Mouse (Mus musculus) kidney, embryonic 16.5 days (tissue): Measurements from ENCODE around the gene Gm11237. TPM values are rescaled to one million over a fixed set of nuclear protein-coding genes. Genes with fewer than 3 reads are reported as not detected.
"Not testable (repeated sequence)": the region's sequence is repeated elsewhere in the genome, so short reads cannot be mapped to it uniquely, and the experiment has no call there.

ENCODE experiments used
- ATAC-seq: fragments of 200-750 bp; cut with Nextera tagmentation; 2 replicates; pipeline ENCODE4 v1.8.0; 2017; ENCODE audit warnings: moderate TSS enrichment; ENCODE audit not compliant: low FRiP score, low TSS enrichment
- H3K27ac ChIP-seq: fragments of 300-500 bp; sonication (generic); 2 replicates; pipeline ENCODE4 v1.5.1; 2014; ENCODE audit warnings: low read length
- H3K27me3 ChIP-seq: fragments of 300-500 bp; sonication (generic); 2 replicates; pipeline ENCODE4 v1.6.1; 2014; ENCODE audit warnings: low read length, control low read depth, mixed read lengths; ENCODE audit not compliant: insufficient read depth
- H3K36me3 ChIP-seq: fragments of 300-500 bp; sonication (generic); 2 replicates; pipeline ENCODE4 v1.6.1; 2014; ENCODE audit warnings: low read length, control low read depth, mixed read lengths; ENCODE audit not compliant: insufficient read depth
- H3K4me1 ChIP-seq: fragments of 300-500 bp; sonication (generic); 2 replicates; pipeline ENCODE4 v1.6.1; 2014; ENCODE audit warnings: low read length, control low read depth, mixed read lengths; ENCODE audit not compliant: insufficient read depth
- H3K4me2 ChIP-seq: fragments of 300-500 bp; sonication (generic); replicated peaks from 2 replicates; pipeline ENCODE4 v1.6.1; 2014; ENCODE audit warnings: low read depth, low read length
- H3K4me3 ChIP-seq: fragments of 300-500 bp; sonication (generic); 2 replicates; pipeline ENCODE4 v1.5.1; 2014; ENCODE audit warnings: mild to moderate bottlenecking, low read length
- H3K9ac ChIP-seq: fragments of 300-500 bp; sonication (generic); replicated peaks from 2 replicates; pipeline ENCODE4 v1.6.1; 2014; ENCODE audit warnings: low read length
- H3K9me3 ChIP-seq: fragments of 300-500 bp; sonication (generic); 2 replicates; pipeline ENCODE4 v1.6.1; 2016; ENCODE audit warnings: low read length, control low read depth
- whole genome bisulfite sequencing: fragments of 180-500 bp; shearing (Covaris S2); extraction: QIAGEN DNeasy Blood & Tissue Kit; methylation state at CpG from one replicate; pipeline ENCODE4 v1.1.7; 2014; 5-methylcytosine and 5-hydroxymethylcytosine counted together
- polyA plus RNA-seq: library from polyadenylated mRNA; unstranded; fragments of >200 nt; fragmentation: Nextera tagmentation; extraction: Ambion mirVana; gene quantifications from 2 replicates; pipeline ENCODE4 v1.2.1, GENCODE M21; 2015

The Gm11237 gene
- not detected in 2 replicates for polyA plus RNA-seq

DNA sequence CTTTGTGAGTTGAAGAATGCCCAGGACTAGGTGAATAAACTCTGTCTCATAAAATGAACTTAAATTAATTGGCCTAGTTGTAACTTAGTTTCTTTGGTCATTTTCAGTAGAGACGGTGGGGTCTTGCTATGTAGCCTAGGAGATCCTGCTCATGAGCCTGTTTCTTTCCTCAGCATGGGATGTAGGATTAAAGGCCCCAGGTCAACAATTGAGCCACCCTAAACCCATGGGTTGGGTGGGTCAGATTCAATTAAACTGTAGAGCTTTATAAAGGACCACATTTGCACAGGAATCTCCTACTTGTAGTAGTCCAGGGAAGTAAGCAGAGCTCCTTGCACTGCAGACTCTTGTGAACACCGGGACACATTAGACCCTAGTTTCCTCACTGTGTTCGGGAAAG, at the start of gene Gm11237:
Gene Gm11237 (plus strand): TSS at position 301 of the 400 bp plus-strand sequence.
- WGBS, result no CpG with 5 or more reads among the region's 3 CpGs
- ATAC-seq, H3K4me2 ChIP-seq: not testable (repeated sequence)

DNA sequence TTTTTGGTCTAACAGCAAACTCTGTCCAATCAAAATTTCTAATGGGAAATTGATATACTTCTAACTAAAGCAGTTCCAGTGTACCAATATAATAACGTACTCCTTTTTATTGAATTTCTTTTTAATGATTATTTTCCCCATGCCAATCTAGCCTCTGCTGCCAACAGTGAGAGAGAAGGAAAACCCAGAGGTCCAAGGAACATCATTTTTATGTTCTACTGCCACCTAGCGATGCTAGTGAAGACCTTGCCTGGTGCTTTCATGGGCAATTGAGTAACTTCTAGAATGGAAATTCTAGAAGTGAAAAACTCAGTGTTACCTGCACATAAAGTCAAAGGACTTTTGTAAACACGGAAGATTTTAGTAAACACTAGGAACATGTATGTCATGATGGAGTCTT, 23.5 kb upstream of the Gm11237 start:
- H3K4me3 ChIP-seq, result no peak overlapping the region
- no peak overlapping the region for H3K4me2 ChIP-seq
- no peaks in the 10 kb centered on the region for H3K9me3 ChIP-seq
- no peaks in the 10 kb centered on the region for H3K27me3 ChIP-seq
- no peaks in the 10 kb centered on the region for H3K36me3 ChIP-seq
- no peak overlapping the region for H3K27ac ChIP-seq
- WGBS, result 9% methylated on average over 3 of the region's 3 CpGs
- no peaks in the 10 kb centered on the region for H3K4me1 ChIP-seq
- ATAC-seq, result peak; percentile 59; the same call in 1 of the 2 replicates
- H3K9ac ChIP-seq, result no peak overlapping the region

More for the DNA sequence above, at the start of gene Gm11237:
- not testable (repeated sequence) for H3K4me1 ChIP-seq, H3K9ac ChIP-seq, H3K4me3 ChIP-seq, H3K27me3 ChIP-seq, H3K9me3 ChIP-seq, H3K27ac ChIP-seq, H3K36me3 ChIP-seq

DNA sequence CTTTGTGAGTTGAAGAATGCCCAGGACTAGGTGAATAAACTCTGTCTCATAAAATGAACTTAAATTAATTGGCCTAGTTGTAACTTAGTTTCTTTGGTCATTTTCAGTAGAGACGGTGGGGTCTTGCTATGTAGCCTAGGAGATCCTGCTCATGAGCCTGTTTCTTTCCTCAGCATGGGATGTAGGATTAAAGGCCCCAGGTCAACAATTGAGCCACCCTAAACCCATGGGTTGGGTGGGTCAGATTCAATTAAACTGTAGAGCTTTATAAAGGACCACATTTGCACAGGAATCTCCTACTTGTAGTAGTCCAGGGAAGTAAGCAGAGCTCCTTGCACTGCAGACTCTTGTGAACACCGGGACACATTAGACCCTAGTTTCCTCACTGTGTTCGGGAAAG, 15.2 kb upstream of the Gm11237 start, which contains the start of gene Gm11238:
Gene Gm11238 (plus strand): TSS at position 301 of the 400 bp plus-strand sequence.
- H3K27ac ChIP-seq, H3K4me1 ChIP-seq, H3K36me3 ChIP-seq, H3K4me2 ChIP-seq, H3K9ac ChIP-seq, H3K4me3 ChIP-seq, H3K27me3 ChIP-seq, ATAC-seq, H3K9me3 ChIP-seq: not testable (repeated sequence)
- WGBS, result no CpG with 5 or more reads among the region's 3 CpGs

DNA sequence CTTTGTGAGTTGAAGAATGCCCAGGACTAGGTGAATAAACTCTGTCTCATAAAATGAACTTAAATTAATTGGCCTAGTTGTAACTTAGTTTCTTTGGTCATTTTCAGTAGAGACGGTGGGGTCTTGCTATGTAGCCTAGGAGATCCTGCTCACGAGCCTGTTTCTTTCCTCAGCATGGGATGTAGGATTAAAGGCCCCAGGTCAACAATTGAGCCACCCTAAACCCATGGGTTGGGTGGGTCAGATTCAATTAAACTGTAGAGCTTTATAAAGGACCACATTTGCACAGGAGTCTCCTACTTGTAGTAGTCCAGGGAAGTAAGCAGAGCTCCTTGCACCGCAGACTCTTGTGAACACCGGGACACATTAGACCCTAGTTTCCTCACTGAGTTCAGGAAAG, 15.0 kb downstream of the Gm11237 start, which contains the start of gene Gm11236:
Gene Gm11236 (plus strand): TSS at position 301 of the 400 bp plus-strand sequence.
- H3K9me3 ChIP-seq, H3K4me1 ChIP-seq, H3K27me3 ChIP-seq, H3K27ac ChIP-seq, H3K4me3 ChIP-seq, ATAC-seq, H3K36me3 ChIP-seq, H3K9ac ChIP-seq, H3K4me2 ChIP-seq: not testable (repeated sequence)
- no CpG with 5 or more reads among the region's 4 CpGs for WGBS

DNA sequence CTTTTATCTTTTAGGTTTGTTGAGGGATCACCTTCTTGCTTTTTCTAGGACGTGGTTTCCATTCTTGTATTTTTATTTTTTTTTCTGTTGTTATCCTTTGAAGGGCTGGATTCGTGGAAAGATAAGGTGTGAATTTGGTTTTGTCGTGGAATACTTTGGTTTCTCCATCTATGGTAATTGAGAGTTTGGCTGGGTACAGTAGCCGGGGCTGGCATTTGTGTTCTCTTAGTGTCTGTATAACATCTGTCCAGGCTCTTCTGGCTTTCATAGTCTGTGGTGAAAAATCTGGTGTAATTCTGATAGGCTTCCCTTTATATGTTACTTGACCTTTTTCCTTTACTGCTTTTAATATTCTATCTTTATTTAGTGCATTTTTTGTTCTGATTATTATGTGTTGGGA, 39.1 kb downstream of the Gm11237 start:
- WGBS, result 90% methylated on average over 4 of the region's 4 CpGs
- H3K9me3 ChIP-seq, ATAC-seq, H3K27ac ChIP-seq, H3K36me3 ChIP-seq, H3K9ac ChIP-seq, H3K4me1 ChIP-seq, H3K4me3 ChIP-seq, H3K4me2 ChIP-seq, H3K27me3 ChIP-seq: not testable (repeated sequence)

DNA sequence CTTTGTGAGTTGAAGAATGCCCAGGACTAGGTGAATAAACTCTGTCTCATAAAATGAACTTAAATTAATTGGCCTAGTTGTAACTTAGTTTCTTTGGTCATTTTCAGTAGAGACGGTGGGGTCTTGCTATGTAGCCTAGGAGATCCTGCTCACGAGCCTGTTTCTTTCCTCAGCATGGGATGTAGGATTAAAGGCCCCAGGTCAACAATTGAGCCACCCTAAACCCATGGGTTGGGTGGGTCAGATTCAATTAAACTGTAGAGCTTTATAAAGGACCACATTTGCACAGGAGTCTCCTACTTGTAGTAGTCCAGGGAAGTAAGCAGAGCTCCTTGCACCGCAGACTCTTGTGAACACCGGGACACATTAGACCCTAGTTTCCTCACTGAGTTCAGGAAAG, 45.3 kb downstream of the Gm11237 start, which contains the start of gene Gm11239:
Gene Gm11239 (plus strand): TSS at position 301 of the 400 bp plus-strand sequence.
- ATAC-seq, H3K9me3 ChIP-seq, H3K9ac ChIP-seq, H3K27me3 ChIP-seq, H3K36me3 ChIP-seq, H3K4me3 ChIP-seq, H3K4me2 ChIP-seq, H3K27ac ChIP-seq, H3K4me1 ChIP-seq: not testable (repeated sequence)
- WGBS, result no CpG with 5 or more reads among the region's 4 CpGs

Other genes starting within 250 kb of the Gm11237 start
- not detected in 2 replicates for gene Gm11487, start 217.9 kb upstream of the Gm11237 start, polyA plus RNA-seq
- gene Gm11238, start 15.1 kb upstream of the Gm11237 start, polyA plus RNA-seq, result not detected in 2 replicates
- not detected in 2 replicates for gene Gm11236, start 15.1 kb downstream of the Gm11237 start, polyA plus RNA-seq
- not detected in 2 replicates for gene Gm11239, start 45.4 kb downstream of the Gm11237 start, polyA plus RNA-seq
- not detected in 2 replicates for gene Gm428, start 60.5 kb downstream of the Gm11237 start, polyA plus RNA-seq
- gene Rasef, start 168.0 kb downstream of the Gm11237 start, polyA plus RNA-seq, result 7.5 and 7.6 TPM in 2 replicates